Mouse (Mus musculus) urinary bladder, adult 2 months (tissue): ENCODE results near the gene Olfr1504. TPM values are rescaled to one million over a fixed set of nuclear protein-coding genes. Genes with fewer than 3 reads are reported as not detected.
"Not testable (repeated sequence)": the region's sequence is repeated elsewhere in the genome, so short reads cannot be mapped to it uniquely, and the experiment has no call there.

Source experiments
- DNase-seq: peaks from one replicate; pipeline ENCODE4 v3.0.0; 2022; ENCODE audit warnings: low spot score
- polyA plus RNA-seq: library from polyadenylated mRNA; depleted of rRNA; stranded (reverse); fragments of >200 nt; gene quantifications from 2 replicates; pipeline ENCODE4 v1.2.3, GENCODE M21; 2012; rRNA removed

The Olfr1504 gene
- polyA plus RNA-seq = not detected in 2 replicates

DNA sequence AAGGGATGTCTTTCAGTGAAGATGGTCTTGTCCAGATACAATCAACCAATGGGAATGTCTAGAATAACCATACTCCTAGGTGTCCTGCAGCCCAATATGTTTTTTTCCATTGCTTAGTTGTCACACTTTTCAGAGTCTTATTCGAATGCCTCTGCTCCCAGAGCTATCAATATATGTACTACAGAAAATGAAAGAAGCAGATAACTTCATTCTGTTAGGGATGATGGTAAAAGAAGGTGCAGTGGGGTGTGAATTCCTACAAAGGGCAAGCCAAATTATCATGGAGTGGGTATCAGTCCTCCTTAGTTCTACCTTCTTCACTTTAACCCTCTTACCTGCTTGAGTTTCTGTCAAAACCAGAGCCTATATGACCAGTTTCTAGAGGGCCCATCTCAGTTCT is at the start of gene Olfr1504:
TSS of gene Olfr1504 (minus strand) at position 101 of the 400 bp plus-strand sequence.
- DNase-seq = no peak

DNA sequence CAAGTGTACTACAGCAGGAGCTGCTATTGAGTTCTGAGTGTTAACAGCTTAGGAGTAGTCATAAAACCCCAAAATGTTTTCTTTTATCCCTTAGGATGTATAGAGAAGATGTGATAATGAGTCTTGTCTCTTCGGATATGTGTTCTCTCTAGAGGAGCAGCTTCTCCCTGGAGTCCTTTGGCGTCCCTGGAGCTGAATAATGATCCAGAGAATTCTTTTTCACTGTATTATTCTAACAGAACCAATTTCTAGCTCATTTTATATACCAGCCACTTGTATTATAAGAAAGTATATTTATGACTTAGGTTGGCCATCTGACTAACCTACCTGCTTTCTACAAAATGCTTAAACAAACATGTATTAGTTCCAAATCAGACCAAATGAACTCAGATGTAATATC is 15.5 kb upstream of the Olfr1504 start, which contains the start of gene Olfr1505:
TSS of gene Olfr1505 (plus strand) at position 301 of the 400 bp plus-strand sequence.
- DNase-seq = no peak

DNA sequence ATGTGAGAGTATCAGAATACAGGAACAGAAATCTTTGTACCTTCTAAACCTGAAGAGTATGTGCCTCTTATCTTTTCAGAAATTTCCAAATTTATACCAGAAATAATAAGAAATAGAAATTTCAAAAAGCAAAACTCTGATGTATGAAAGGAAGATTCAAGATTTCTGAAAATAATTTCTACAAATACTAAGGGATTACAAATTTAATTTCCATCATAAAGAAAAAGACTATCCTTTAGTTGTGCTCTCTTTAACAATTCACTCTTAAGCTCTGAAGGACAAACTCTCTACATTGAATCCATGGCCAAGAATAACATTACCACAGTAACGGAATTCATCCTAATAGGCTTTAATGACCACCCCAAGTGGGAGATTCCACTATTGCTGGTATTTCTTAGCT is 36.2 kb downstream of the Olfr1504 start, which contains the start of gene Olfr1502:
TSS of gene Olfr1502 (plus strand) at position 301 of the 400 bp plus-strand sequence.
- no peak for DNase-seq

DNA sequence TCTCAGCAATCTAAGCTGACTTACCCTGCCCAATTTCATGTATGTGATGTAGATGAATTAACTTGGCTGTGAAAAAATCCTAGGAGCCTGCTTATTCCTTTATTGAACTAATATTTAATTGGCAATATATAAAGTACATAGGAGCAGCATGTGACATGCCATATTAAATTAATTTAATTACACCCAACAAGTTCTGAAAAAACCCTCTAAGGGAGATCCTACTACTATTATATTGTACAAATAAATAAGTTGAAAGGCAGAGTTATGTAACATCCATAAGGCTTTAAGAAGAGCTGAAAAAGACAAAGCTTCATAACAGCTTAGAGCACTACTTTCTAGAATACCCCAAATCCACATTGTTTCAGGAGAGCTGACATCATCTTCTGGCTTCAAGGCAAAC is 47.1 kb downstream of the Olfr1504 start, which contains the start of gene Olfr1501:
TSS of gene Olfr1501 (minus strand) at position 101 of the 400 bp plus-strand sequence.
- DNase-seq = not testable (repeated sequence)

Other genes with a start within 250 kb of the Olfr1504 start
- gene Olfr1490, start 246.8 kb downstream of the Olfr1504 start, polyA plus RNA-seq = not detected in 2 replicates
- not detected in 2 replicates for gene Olfr1491, start 200.7 kb downstream of the Olfr1504 start, polyA plus RNA-seq
- not detected in 2 replicates for gene Olfr1493-ps1, start 174.7 kb downstream of the Olfr1504 start, polyA plus RNA-seq
- not detected in 2 replicates for gene Olfr1494, start 158.2 kb downstream of the Olfr1504 start, polyA plus RNA-seq
- gene Olfr1495, start 133.3 kb downstream of the Olfr1504 start, polyA plus RNA-seq = not detected in 2 replicates
- gene Olfr1496, start 120.0 kb downstream of the Olfr1504 start, polyA plus RNA-seq = not detected in 2 replicates
- gene Olfr1497, start 99.7 kb downstream of the Olfr1504 start, polyA plus RNA-seq = not detected in 2 replicates
- gene Olfr1499, start 78.5 kb downstream of the Olfr1504 start, polyA plus RNA-seq = not detected in 2 replicates
- not detected in 2 replicates for gene Olfr1500, start 67.4 kb downstream of the Olfr1504 start, polyA plus RNA-seq
- not detected in 2 replicates for gene Olfr1501, start 47.2 kb downstream of the Olfr1504 start, polyA plus RNA-seq
- gene Olfr1502, start 36.1 kb downstream of the Olfr1504 start, polyA plus RNA-seq = not detected in 2 replicates
- not detected in 2 replicates for gene Olfr1505, start 15.6 kb upstream of the Olfr1504 start, polyA plus RNA-seq